Mouse (Mus musculus) liver, embryonic 13.5 days (tissue): ENCODE data around the gene Ndufb3. TPM values are rescaled to one million over a fixed set of nuclear protein-coding genes. Genes with fewer than 3 reads are reported as not detected.
"Not testable (repeated sequence)": the region's sequence is repeated elsewhere in the genome, so short reads cannot be mapped to it uniquely, and the experiment has no call there.

ENCODE experiments used
- ATAC-seq: fragments of 200-750 bp; cut with Nextera tagmentation; 2 replicates; pipeline ENCODE4 v1.8.0; 2017; ENCODE audit warnings: low read depth, mild to moderate bottlenecking, moderate number of reproducible peaks, moderate library complexity
- DNase-seq: peaks from one replicate; pipeline ENCODE4 v3.0.0; 2022
- H3K27ac ChIP-seq: fragments of 300-500 bp; sonication (generic); 2 replicates; pipeline ENCODE4 v1.5.1; 2015; ENCODE audit warnings: moderate library complexity, mild to moderate bottlenecking, inconsistent platforms
- H3K27me3 ChIP-seq: fragments of 300-500 bp; sonication (generic); 2 replicates; pipeline ENCODE4 v1.6.1; 2015; ENCODE audit warnings: mild to moderate bottlenecking, inconsistent platforms
- H3K36me3 ChIP-seq: fragments of 300-500 bp; sonication (generic); 2 replicates; pipeline ENCODE4 v1.6.1; 2015; ENCODE audit warnings: mild to moderate bottlenecking, inconsistent platforms
- H3K4me1 ChIP-seq: fragments of 300-500 bp; sonication (generic); replicated peaks from 2 replicates; pipeline ENCODE4 v1.6.1; 2015; ENCODE audit warnings: inconsistent platforms
- H3K4me2 ChIP-seq: fragments of 300-500 bp; sonication (generic); 2 replicates; pipeline ENCODE4 v1.6.1; 2015; ENCODE audit warnings: inconsistent platforms, mild to moderate bottlenecking, moderate library complexity
- H3K4me3 ChIP-seq: fragments of 300-500 bp; sonication (generic); replicated peaks from 2 replicates; pipeline ENCODE4 v1.5.1; 2015; ENCODE audit warnings: mild to moderate bottlenecking, inconsistent platforms
- H3K9ac ChIP-seq: fragments of 300-500 bp; sonication (generic); 2 replicates; pipeline ENCODE4 v1.6.1; 2015; ENCODE audit warnings: mild to moderate bottlenecking, inconsistent platforms
- H3K9me3 ChIP-seq: fragments of 300-500 bp; sonication (generic); replicated peaks from 2 replicates; pipeline ENCODE4 v1.6.1; 2016; ENCODE audit warnings: inconsistent platforms
- WGBS: fragments of 180-500 bp; shearing (Covaris S2); methylation state at CpG from one replicate; pipeline ENCODE4 v1.1.7; 2015; ENCODE audit not compliant: insufficient replicate concordance; 5-methylcytosine and 5-hydroxymethylcytosine counted together
- polyA plus RNA-seq: library from polyadenylated mRNA; unstranded; fragments of >200 nt; fragmentation: Nextera tagmentation; extraction: Ambion mirVana; gene quantifications from 2 replicates; pipeline ENCODE4 v1.2.1, GENCODE M21; 2015

Ndufb3 gene
- polyA plus RNA-seq, 1 experiment from 2014 or later = 127 TPM

- H3K27ac ChIP-seq = no peak overlapping the region
- H3K4me2 ChIP-seq = no peak overlapping the region
- H3K9ac ChIP-seq = no peak overlapping the region
- 20% methylated on average over 6 of the region's 6 CpGs for WGBS
- H3K36me3 ChIP-seq = no peaks in the 10 kb centered on the region
- H3K4me3 ChIP-seq = no peak overlapping the region
- H3K9me3 ChIP-seq = no peaks in the 10 kb centered on the region
- DNase-seq = no peak
- no peak for ATAC-seq
- H3K27me3 ChIP-seq = no peaks in the 10 kb centered on the region
- H3K4me1 ChIP-seq = no peaks in the 10 kb centered on the region
Measured at GRCm38 (mm10) chr1:58617978-58618668, 31.9 kb downstream of the Ndufb3 start.

GRCm38 (mm10) chr1:58618766-58619165 is 32.6 kb downstream of the Ndufb3 start:
- no peak overlapping the region for H3K4me2 ChIP-seq
- H3K27me3 ChIP-seq = no peaks in the 10 kb centered on the region
- H3K9me3 ChIP-seq = no peaks in the 10 kb centered on the region
- H3K9ac ChIP-seq = no peak overlapping the region
- H3K27ac ChIP-seq = no peak overlapping the region
- no peaks in the 10 kb centered on the region for H3K4me1 ChIP-seq
- H3K36me3 ChIP-seq = no peaks in the 10 kb centered on the region
- DNase-seq (no peak), ATAC-seq (no peak)
- no peak overlapping the region for H3K4me3 ChIP-seq
- WGBS = 59% methylated on average over 2 of the region's 2 CpGs

- no peak for ATAC-seq
Measured at GRCm38 (mm10) chr1:58621251-58621650, 35.1 kb downstream of the Ndufb3 start.

GRCm38 (mm10) chr1:58621996-58622748 is 36.0 kb downstream of the Ndufb3 start:
- no peak overlapping the region for H3K4me3 ChIP-seq
- H3K27me3 ChIP-seq = no peaks in the 10 kb centered on the region
- H3K27ac ChIP-seq = no peak overlapping the region
- WGBS = 60% methylated on average over 7 of the region's 7 CpGs
- no peak overlapping the region for H3K4me2 ChIP-seq
- H3K4me1 ChIP-seq = no peaks in the 10 kb centered on the region
- no peaks in the 10 kb centered on the region for H3K9me3 ChIP-seq
- DNase-seq (no peak), ATAC-seq (no peak)
- no peak overlapping the region for H3K9ac ChIP-seq
- H3K36me3 ChIP-seq = no peaks in the 10 kb centered on the region

More at GRCm38 (mm10) chr1:58621251-58621650, 35.1 kb downstream of the Ndufb3 start:
- Histone ChIP-seq H3K4me3 (no peak overlapping the region), H3K4me2 (no peak overlapping the region), H3K27ac (no peak overlapping the region), H3K4me1 (no peaks in the 10 kb centered on the region), H3K27me3 (no peaks in the 10 kb centered on the region), H3K9me3 (no peaks in the 10 kb centered on the region), H3K9ac (no peak overlapping the region), H3K36me3 (no peaks in the 10 kb centered on the region)
- WGBS = 59% methylated on average over 3 of the region's 3 CpGs
- DNase-seq = no peak

GRCm38 (mm10) chr1:58628847-58629246 is 42.7 kb downstream of the Ndufb3 start:
- DNase-seq, H3K36me3 ChIP-seq, H3K27me3 ChIP-seq, H3K9ac ChIP-seq, ATAC-seq, H3K9me3 ChIP-seq, H3K4me1 ChIP-seq, H3K27ac ChIP-seq, H3K4me3 ChIP-seq, H3K4me2 ChIP-seq: not testable (repeated sequence)
- 28% methylated on average over 2 of the region's 2 CpGs for WGBS

Other genes with a start within 250 kb of the Ndufb3 start
- 181 and 224 TPM in 2 replicates for gene Bzw1, start 193.5 kb upstream of the Ndufb3 start, polyA plus RNA-seq
- 74.8 and 87.1 TPM in 2 replicates for gene Clk1, start 162.3 kb upstream of the Ndufb3 start, polyA plus RNA-seq
- gene Nif3l1, start 141.2 kb upstream of the Ndufb3 start, polyA plus RNA-seq = 21.3 and 21.6 TPM in 2 replicates
- 34.4 and 35.5 TPM in 2 replicates for gene Ppil3, start 140.9 kb upstream of the Ndufb3 start, polyA plus RNA-seq
- gene Orc2, start 81.3 kb upstream of the Ndufb3 start, polyA plus RNA-seq = 47.2 and 58.4 TPM in 2 replicates
- gene Fam126b, start 61 bp upstream of the Ndufb3 start, polyA plus RNA-seq = 3.6 and 3.9 TPM in 2 replicates
- not detected in 2 replicates for gene Als2cr12, start 109.6 kb downstream of the Ndufb3 start, polyA plus RNA-seq
- gene Cflar, start 125.1 kb downstream of the Ndufb3 start, polyA plus RNA-seq = 12.7 and 16.3 TPM in 2 replicates
- gene Casp8, start 209.0 kb downstream of the Ndufb3 start, polyA plus RNA-seq = 15.4 and 18.0 TPM in 2 replicates